Mouse (Mus musculus): ENCODE data around the gene Ranbp2. TPM values are rescaled to one million over a fixed set of nuclear protein-coding genes. Genes with fewer than 3 reads are reported as not detected.
"Not testable (repeated sequence)": the region's sequence is repeated elsewhere in the genome, so short reads cannot be mapped to it uniquely, and the experiment has no call there.

Ranbp2 gene
- polyA plus RNA-seq, 1 experiment from 2014 or later = 27.0 TPM

DNA sequence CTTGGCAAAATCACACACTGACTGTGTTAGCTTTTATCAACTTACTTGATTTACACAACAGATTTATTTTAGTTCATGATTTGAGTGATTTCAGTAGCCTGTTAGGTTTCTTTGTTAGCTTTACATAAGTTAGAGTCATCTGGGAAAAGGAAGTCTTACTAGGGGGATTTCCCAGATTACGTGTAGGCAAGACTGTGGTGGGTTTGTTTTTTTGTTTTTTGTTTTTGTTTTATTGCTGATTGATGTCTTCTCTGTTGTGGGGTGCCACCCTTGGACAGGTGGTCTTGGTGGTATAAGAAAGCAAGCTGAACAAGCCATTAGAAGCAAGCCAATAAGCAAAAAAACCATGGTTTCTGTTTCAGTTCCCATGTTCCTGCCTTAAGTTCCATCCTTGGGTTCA is 82.6 kb downstream of the Ranbp2 start:
- no peaks in the 10 kb centered on the region for H3K4me1 ChIP-seq
- no peaks in the 10 kb centered on the region for H3K27me3 ChIP-seq (replicated peaks; ENCODE audit: low read depth, poor library complexity, severe bottlenecking)
- H3K4me3 ChIP-seq = no peak overlapping the region
- DNase-seq (ENCODE audit: low spot score) = no peak
- no peak overlapping the region for H3K27ac ChIP-seq (replicated peaks)
- H3K36me3 ChIP-seq (replicated peaks) = peaks cover 73% of the 10 kb centered on the region
- H3K9me3 ChIP-seq = peaks cover 8% of the 10 kb centered on the region; the same call in 1 of the 2 replicates
- 91% methylated on average over 1 of the region's 1 CpGs for WGBS

DNA sequence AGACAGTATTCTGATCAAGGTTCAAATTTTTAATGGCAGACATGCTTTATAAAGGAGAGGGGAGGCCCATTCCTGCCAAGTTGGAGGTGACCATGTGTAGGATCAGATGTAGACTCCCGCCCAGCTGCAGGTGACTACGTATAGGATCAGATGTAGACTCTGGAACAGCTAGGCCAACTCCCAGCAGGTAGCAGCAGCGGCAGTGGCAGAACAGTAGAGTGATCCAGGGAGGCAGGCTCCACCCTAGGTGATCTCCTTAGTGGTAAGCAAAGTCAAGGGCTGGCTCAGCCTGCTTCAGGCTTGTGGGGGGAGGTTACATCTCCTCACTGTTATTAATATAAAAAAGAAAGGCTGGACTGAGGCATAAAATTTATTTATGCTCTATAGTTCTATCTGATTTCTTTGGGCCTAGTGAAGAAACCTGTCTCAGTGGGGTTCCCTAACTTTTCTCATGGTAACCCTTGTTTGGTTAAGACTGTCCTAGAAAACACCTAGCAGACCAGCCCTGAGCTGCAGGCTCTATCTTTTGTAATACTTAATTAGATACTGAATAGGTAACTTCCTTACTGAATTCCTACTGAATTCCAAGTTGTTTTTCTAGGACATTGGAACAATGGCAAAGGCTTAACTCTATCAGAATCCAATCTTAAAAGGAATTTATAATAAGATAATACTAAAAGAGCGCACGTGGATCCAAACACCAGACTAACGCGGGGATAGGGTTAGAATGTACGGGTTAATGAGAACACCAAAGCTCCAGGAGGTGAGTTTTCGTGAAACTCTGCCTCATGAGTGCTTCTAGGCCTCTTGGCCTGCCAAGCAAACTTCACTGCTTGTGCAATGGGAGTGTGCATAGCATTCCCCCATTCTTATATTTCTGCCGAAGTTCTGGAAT is 84.4 kb downstream of the Ranbp2 start:
- Histone ChIP-seq H3K27ac (replicated peaks) (no peak overlapping the region), H3K36me3 (replicated peaks) (peaks cover 68% of the 10 kb centered on the region), H3K4me3 (no peak overlapping the region), H3K27me3 (replicated peaks; ENCODE audit: low read depth, poor library complexity, severe bottlenecking) (no peaks in the 10 kb centered on the region), H3K4me1 (no peaks in the 10 kb centered on the region), H3K9me3 (peaks cover 11% of the 10 kb centered on the region; the same call in 1 of the 2 replicates)
- DNase-seq (ENCODE audit: low spot score) = no peak
- WGBS = 79% methylated on average over 10 of the region's 10 CpGs

DNA sequence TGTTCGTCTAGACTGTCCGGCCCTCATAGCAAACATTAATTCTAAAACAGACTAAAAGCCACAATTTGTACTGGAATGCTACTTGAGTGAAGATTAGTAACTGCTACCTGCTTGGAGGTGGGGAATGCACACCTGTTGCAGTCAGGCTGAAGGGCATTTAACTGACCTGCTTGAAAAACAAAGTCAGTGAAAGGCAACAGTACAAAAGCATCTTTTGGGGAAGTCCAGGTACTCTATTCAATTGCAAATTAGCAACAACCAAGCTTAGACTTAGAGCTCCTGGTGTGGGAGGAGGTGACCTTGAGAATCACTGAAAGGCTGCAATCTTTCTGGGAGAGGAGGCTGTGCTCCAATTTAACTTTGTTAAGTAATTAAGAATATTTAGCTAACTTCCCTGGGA is 85.5 kb downstream of the Ranbp2 start:
- no peak for DNase-seq (ENCODE audit: low spot score)
- WGBS = 93% methylated on average over 2 of the region's 2 CpGs
- H3K36me3 ChIP-seq (replicated peaks) = peaks cover 71% of the 10 kb centered on the region
- no peak overlapping the region for H3K4me3 ChIP-seq
- H3K9me3 ChIP-seq = peaks cover 11% of the 10 kb centered on the region; the same call in 1 of the 2 replicates
- no peaks in the 10 kb centered on the region for H3K4me1 ChIP-seq
- H3K27me3 ChIP-seq (replicated peaks; ENCODE audit: low read depth, poor library complexity, severe bottlenecking) = no peaks in the 10 kb centered on the region
- H3K27ac ChIP-seq (replicated peaks) = no peak overlapping the region

DNA sequence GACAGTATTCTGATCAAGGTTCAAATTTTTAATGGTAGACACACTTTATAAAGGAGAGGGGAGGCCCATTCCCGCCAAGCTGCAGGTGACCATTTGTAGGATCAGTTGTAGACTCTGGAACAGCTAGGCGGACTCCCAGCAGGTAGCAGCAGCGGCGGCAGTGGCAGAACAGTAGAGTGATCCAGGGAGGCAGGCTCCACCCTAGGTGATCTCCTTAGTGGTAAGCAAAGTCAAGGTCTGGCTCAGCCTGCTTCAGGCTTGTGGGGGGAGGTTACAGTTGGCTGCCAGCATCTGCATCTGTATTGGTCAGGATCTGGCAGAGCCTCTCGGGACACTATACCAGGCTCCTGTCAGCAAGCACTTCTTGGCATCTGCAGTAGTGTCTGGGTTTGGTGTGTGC is 89.6 kb downstream of the Ranbp2 start:
- peaks cover 57% of the 10 kb centered on the region for H3K36me3 ChIP-seq (replicated peaks)
- WGBS = 84% methylated on average over 5 of the region's 5 CpGs

DNA sequence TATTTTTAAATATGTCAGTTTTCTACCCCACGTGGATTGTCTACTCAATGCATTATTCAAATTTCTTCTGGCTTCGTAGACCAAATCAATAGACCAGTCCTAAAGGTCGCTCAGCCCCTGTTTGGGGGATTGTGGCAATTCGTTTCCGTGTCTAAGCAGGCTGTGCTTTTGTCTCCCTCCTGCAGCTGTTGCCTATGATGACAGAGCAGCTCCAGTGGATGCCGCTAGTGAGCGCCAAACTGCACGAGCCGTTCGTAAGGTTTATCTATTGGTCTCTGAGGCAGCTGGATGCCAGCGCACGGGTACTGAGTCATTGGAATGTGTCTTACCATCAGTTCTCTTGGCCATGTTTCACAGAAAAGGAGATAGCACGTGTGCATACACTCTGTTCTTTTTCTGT is 93.9 kb downstream of the Ranbp2 start:
- no peak for DNase-seq (ENCODE audit: low spot score)
- Histone ChIP-seq H3K9me3 (no peaks in the 10 kb centered on the region), H3K4me3 (no peak overlapping the region), H3K27ac (replicated peaks) (no peak overlapping the region), H3K36me3 (replicated peaks) (peaks cover 43% of the 10 kb centered on the region), H3K27me3 (replicated peaks; ENCODE audit: low read depth, poor library complexity, severe bottlenecking) (no peaks in the 10 kb centered on the region), H3K4me1 (no peaks in the 10 kb centered on the region)
- 68% methylated on average over 13 of the region's 13 CpGs for WGBS

More for the DNA sequence above, 89.6 kb downstream of the Ranbp2 start:
- not testable (repeated sequence) for H3K27me3 ChIP-seq (replicated peaks; ENCODE audit: low read depth, poor library complexity, severe bottlenecking); DNase-seq (ENCODE audit: low spot score); H3K4me1 ChIP-seq; H3K27ac ChIP-seq (replicated peaks); H3K4me3 ChIP-seq
- peaks cover 11% of the 10 kb centered on the region; the same call in 1 of the 2 replicates for H3K9me3 ChIP-seq

Other genes starting within 250 kb of the Ranbp2 start
- gene AW822073, start 222.0 kb upstream of the Ranbp2 start, polyA plus RNA-seq (2016; fragmentation: Nextera tagmentation; extraction: Ambion mirVana) = not detected in 2 replicates
- gene Duxf3, start 214.2 kb upstream of the Ranbp2 start, polyA plus RNA-seq (2016; fragmentation: Nextera tagmentation; extraction: Ambion mirVana) = not detected in 2 replicates
- not detected in 2 replicates for gene Gm4981, start 210.2 kb upstream of the Ranbp2 start, polyA plus RNA-seq (2016; fragmentation: Nextera tagmentation; extraction: Ambion mirVana)
- 42.3 and 58.9 TPM in 2 replicates for gene Gcc2, start 191.4 kb upstream of the Ranbp2 start, polyA plus RNA-seq (2016; fragmentation: Nextera tagmentation; extraction: Ambion mirVana)
- 107 and 108 TPM in 2 replicates for gene Lims1, start 123.5 kb upstream of the Ranbp2 start, polyA plus RNA-seq (2016; fragmentation: Nextera tagmentation; extraction: Ambion mirVana)
- gene Ccdc138, start 51.0 kb downstream of the Ranbp2 start, polyA plus RNA-seq (2016; fragmentation: Nextera tagmentation; extraction: Ambion mirVana) = 11.5 and 13.3 TPM in 2 replicates
- 0.38 and 0.57 TPM in 2 replicates for gene Edar, start 228.7 kb downstream of the Ranbp2 start, polyA plus RNA-seq (2016; fragmentation: Nextera tagmentation; extraction: Ambion mirVana)

All from embryonic facial prominence, embryonic 10.5 days (tissue).